Mouse (Mus musculus): ENCODE measurements at regions not wholly inside any gene's neighbourhood (a gene's known extent, or its start where the extent isn't known, plus 50 kb on each side); places are given as distances from the start of the nearest gene placed in this dataset.

GRCm38 (mm10) chr11:19562668-19563067, 361.5 kb upstream of the Spred2 start:
- DNase-seq (ENCODE audit: low spot score in 2 of 2) = no peak

DNA sequence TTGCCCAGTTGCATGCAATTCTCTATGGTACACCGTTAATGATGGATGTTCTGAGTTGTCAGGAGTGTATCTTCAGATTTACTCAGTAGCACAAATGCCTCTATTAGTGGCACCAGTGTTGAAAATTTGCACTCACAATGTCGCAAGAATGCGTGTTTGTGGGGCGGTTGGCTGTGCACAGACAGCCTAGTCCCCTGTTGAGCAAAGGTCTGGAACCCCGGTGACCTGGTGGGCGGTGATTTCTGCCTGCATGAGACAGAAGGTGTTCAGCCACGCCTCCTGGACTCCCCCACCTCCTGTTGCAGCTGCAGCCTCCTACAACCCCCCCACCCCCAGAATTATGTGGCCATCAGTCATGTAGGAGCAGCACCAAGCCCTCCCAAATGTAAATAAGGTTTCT, 338.9 kb upstream of the Spred2 start:
- no peak for DNase-seq (ENCODE audit: low spot score in 2 of 2)

DNA sequence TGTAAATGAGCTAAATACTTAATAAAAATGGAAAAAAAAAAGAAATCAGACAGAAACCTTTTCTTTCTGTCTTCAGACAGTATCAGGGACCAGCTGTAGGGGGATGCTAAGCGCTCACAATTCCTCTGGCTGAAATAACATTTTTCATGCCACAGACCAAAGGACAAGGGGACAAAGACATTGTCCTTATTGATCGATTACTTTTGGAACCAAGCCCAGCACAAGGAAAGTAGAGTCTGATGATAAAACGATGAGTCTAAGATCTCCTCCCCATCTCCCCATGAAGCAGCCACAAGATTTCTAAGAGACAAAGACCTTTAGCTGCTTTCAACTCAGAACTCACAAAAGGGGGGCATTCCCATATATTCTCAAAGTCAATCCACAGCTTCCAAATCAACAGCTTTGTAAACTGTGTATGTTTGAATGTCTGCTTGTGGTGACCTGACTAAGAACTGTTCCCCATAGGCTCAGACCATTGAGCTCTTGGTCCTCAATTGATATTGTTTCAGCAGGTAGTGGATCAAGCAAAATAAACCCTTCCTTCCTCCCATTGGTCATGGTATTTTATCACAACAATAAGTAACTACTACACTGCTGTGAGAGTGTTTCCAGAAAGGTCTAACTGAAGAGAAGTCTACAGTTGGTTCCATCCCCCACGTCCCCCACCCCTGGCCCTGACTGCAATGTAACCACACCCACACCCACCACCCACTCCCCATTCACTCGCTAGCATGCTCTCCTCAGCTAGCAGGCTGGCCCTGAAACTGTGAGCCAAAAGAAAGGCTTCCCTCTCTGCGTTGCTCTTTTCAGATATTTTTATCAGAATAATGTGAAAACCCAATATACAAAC, 331.4 kb upstream of the Spred2 start:
- DNase-seq (ENCODE audit: low spot score in 2 of 2) = no peak

- no peak for DNase-seq (ENCODE audit: low spot score in 2 of 2)
Measured at GRCm38 (mm10) chr11:19595107-19595506, 329.1 kb upstream of the Spred2 start.

DNA sequence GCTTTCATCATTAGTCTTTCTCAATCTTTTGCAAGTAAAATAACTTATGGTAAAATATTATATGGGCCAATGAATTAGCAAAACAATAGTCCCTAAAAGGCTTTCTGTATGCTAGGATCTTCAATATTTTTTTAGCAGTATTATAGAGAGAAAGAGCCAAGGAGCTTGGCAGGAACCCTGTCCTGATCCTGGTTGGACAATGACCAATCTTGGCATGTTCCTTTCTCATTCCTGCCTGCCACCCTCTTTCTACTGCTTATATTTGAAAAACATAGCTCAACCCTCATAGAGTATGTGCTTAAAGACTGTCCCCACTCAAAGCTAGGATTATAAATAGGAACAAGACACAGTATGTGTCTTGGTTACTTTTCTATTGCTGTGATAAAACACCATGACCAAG, 327.8 kb upstream of the Spred2 start:
- no peak for DNase-seq (ENCODE audit: low spot score in 2 of 2)

DNA sequence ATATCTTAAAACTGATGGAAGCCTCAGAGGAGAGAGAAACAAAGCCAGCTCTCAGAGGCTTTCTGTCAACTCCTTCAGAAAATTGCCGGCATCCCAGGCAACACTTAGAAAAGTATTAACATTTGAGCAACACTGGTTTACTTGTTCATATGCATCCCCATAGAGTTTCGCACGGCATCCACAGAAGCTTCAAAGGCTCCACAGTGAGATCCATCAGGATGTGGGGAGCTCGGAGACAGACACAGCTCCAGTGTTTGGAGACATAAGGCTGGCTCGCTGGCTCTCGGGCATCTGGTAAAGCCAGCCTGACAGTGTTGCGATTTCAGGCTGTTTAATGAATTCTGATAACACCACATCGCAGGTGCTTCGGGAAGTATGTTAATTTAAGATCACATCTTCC, 324.7 kb upstream of the Spred2 start:
- DNase-seq (ENCODE audit: low spot score in 2 of 2) = no peak

- no peak for DNase-seq (ENCODE audit: low spot score in 2 of 2)
Measured at GRCm38 (mm10) chr11:19601216-19601938, 322.8 kb upstream of the Spred2 start.

GRCm38 (mm10) chr11:19602496-19602895, 321.7 kb upstream of the Spred2 start:
- DNase-seq (ENCODE audit: low spot score in 2 of 2) = no peak

- DNase-seq (ENCODE audit: low spot score in 2 of 2) = no peak
Measured at GRCm38 (mm10) chr11:19605602-19606001, 318.6 kb upstream of the Spred2 start.

GRCm38 (mm10) chr11:19606943-19607342, 317.2 kb upstream of the Spred2 start:
- DNase-seq (ENCODE audit: low spot score in 2 of 2) = no peak

DNA sequence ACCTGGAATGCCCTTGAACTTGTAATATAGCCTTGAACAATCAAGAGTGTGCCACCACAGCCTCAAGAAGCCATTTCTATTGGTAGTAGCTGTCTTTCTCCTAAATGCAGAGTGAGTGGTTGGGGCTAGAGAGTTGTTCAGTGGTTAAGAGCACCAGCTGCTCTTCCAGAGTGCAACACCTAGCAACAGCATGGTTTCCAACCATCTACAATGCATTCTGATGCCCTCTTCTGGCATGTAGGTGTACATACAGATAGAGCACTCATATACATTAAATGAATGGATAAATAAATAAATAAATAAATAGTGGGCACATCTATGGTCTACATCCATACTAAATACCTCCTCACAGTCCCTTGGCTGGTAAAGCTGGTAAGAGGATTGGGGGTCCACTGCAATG, 316.2 kb upstream of the Spred2 start:
- no peak for DNase-seq (ENCODE audit: low spot score in 2 of 2)

- no peak for DNase-seq (ENCODE audit: low spot score in 2 of 2)
Measured at GRCm38 (mm10) chr11:19608523-19608922, 315.7 kb upstream of the Spred2 start.

DNA sequence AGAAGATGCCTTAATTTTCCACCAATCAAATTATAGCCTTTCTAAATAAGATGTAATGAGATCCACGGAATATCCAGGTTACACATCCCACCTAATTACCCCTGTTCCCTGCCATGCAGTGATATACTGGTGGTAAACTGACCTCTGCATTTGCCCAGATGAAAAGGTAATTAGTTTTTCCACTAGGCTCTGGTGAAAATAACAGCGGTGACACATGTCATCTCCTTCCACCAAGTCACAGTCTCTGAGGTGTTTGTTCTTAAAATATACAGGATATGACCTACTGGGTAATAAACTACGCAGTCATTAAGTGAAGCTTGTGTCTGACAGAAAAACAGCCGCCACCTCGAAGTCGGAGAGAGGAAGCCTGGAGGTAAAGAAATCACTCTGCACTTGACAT, 313.6 kb upstream of the Spred2 start:
- DNase-seq (ENCODE audit: low spot score in 2 of 2) = no peak

- DNase-seq (ENCODE audit: low spot score in 2 of 2) = no peak
Measured at GRCm38 (mm10) chr11:19611217-19611616, 313.0 kb upstream of the Spred2 start.

DNA sequence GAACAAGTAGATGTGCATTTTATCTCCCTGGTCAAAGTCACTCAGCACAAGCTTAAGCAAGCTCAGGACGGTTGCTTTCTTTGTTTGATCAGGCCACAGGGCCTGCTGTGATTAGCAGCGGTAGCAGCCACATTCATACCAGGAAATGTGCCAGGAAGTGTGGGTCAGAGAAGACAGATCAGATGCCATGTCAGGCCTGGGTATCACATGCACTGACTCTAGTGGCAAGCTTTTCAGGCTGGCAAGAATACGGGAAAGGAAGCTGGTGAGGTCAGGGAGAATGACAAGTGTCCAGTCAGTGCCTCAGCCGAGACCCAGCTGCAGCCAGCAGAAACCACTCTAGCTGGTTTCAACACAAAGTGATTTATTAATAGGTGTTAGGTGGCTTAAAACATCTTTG, 307.7 kb upstream of the Spred2 start:
- DNase-seq (ENCODE audit: low spot score in 2 of 2) = no peak

- no peak for DNase-seq (ENCODE audit: low spot score in 2 of 2)
Measured at GRCm38 (mm10) chr11:19619494-19619893, 304.7 kb upstream of the Spred2 start.

- no peak for DNase-seq (ENCODE audit: low spot score in 2 of 2)
Measured at GRCm38 (mm10) chr11:19631055-19631695, 293.0 kb upstream of the Spred2 start.

DNA sequence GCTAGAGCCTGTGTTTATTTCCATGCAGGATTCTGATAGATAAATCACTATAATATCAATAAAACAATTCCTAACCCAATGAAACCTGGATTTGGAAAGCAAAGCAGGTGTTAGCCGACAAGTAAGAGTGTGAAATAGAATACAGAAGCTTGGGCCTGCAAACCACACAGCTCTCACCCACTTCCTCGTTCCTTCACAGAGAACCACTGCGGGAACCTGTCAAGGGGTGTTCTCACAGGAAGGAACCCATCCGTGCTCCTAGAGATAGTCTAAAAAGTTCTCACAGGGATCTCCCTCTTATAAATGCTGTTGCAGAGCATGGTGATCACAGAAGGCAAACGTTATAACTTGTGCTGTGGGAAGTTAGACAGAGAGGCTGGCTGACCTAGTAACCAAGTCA, 291.7 kb upstream of the Spred2 start:
- DNase-seq (ENCODE audit: low spot score in 2 of 2) = no peak

- no peak for DNase-seq (ENCODE audit: low spot score in 2 of 2)
Measured at GRCm38 (mm10) chr11:19633621-19634020, 290.6 kb upstream of the Spred2 start.

- DNase-seq (ENCODE audit: low spot score in 2 of 2) = no peak
Measured at GRCm38 (mm10) chr11:19641153-19641552, 283.0 kb upstream of the Spred2 start.

- no peak for DNase-seq (ENCODE audit: low spot score in 2 of 2)
Measured at GRCm38 (mm10) chr11:19644116-19644795, 279.9 kb upstream of the Spred2 start.

DNA sequence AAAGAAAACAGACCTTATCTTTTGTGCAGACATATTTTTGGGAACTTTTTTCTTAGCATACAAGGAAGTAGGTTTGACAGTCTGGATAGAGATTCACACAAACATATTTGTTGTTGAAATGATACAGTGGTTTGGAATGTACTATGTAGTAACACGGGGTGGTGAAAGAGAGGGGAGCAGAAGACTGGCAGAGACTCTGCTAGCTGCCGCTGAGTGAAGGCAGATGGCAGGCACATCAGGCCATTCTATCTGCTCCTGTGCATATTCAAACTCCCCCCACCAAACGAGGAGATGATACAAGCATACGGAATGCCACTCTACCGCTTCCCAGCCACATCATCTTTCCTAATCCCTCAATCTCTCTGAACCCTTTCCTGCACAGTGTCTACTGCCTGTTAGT, 279.1 kb upstream of the Spred2 start:
- no peak for DNase-seq (ENCODE audit: low spot score in 2 of 2)
